Comparison of ENCODE assay signal across 8 mouse cellular contexts in the genomic region with DNA sequence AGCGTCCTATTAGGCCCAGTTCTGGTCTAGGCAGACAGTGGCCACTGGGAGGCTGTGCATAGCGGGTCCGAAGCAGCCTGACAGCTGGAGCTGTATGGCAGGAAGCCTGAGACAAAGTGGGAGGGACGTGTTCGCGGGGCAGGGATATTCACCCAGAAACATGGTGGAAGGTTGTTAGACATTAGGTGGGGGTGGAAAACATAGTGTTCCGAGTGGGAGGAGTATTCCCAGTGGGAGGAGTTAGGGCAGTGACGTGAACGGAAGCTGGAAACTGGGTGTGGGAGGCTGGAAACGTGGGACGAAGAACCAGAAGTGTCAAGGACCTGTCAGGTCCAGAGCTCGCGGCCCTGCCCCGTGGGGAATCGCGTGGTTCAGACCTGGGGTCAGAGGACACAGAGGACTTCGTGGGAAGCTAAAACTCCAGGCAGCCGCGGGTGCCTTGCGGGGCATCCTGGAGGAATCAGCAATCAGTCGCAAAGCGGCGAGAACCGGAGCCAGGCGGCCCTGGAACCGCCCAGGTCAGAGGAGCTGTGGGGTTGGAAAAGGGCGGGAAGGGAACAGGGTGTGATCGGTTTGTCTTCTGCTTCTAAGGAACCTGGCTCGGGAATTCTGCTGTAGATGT. TPM values are rescaled to one million over a fixed set of nuclear protein-coding genes. Genes with fewer than 3 reads are reported as not detected.
A peak's percentile ranks its signal among the peaks of the same experiment; 100 is the strongest.
DNase-seq lines count a peak whose midpoint lies in the region; ATAC-seq lines count a peak whose summit lies in the region.

A gene (plus strand): TSS at position 281 of the 622 bp plus-strand sequence.

- ATAC-seq in hindbrain, embryonic 13.5 days (ENCODE audit: low FRiP score), result peak; percentile 98

- H3K9ac ChIP-seq in hindbrain, embryonic 13.5 days, result peak within 1 kb of the TSS; percentile 80

- WGBS in hindbrain, embryonic 13.5 days, result under 1% methylated on average over 29 of the region's 29 CpGs

- H3K27ac ChIP-seq in hindbrain, embryonic 13.5 days, result peak within 1 kb of the TSS; percentile 92

- no peaks in the 10 kb centered on the region for H3K9me3 ChIP-seq in hindbrain, embryonic 13.5 days

- DNase-seq in WW6 (ENCODE audit: low read depth, low spot score), result peak; percentile 70
- peak; percentile 70 for DNase-seq in cerebellum, postnatal 36 days
- DNase-seq in frontal cortex, postnatal 25 days (ENCODE audit: low spot score in 2 of 2), result peak; percentile 41 to 64
- peak; percentile 60 for DNase-seq in layer of hippocampus, postnatal 25 days (ENCODE audit: extremely low spot score in 1 of 2, low spot score in 1 of 2)
- peak; percentile 88 for DNase-seq in lung, postnatal 14 days
- peak; percentile 57 for DNase-seq in retina, adult 2 months (ENCODE audit: low read depth, low spot score)
- DNase-seq in thymus, postnatal 25 days, result peak; percentile 47

- H3K4me2 ChIP-seq in hindbrain, embryonic 13.5 days, result peak within 1 kb of the TSS; percentile 63

- peak within 1 kb of the TSS; percentile 73 for H3K4me3 ChIP-seq in hindbrain, embryonic 13.5 days

- no peaks in the 10 kb centered on the region for H3K27me3 ChIP-seq in hindbrain, embryonic 13.5 days

- peaks cover 14% of the 10 kb centered on the region for H3K4me1 ChIP-seq in hindbrain, embryonic 13.5 days (replicated peaks)

- no peaks in the 10 kb centered on the region for H3K36me3 ChIP-seq in hindbrain, embryonic 13.5 days

RNA-seq across cellular contexts. Expression of the gene that starts here (rescaled TPM):
- polyA plus RNA-seq in hindbrain, embryonic 13.5 days (2015; fragmentation: Nextera tagmentation; extraction: Ambion mirVana), result 16.0 and 18.1 TPM in 2 replicates
- total RNA-seq in layer of hippocampus, postnatal 25 days (2021), result 10 to 100 TPM; 11.8 to 13.0 TPM

Comparison
In these comparisons a context has a peak if more than half of its experiments do, and no peak if none do; other contexts are left out.
1. Peak in every context shown above with its lines: DNase-seq, ATAC-seq, H3K4me3 ChIP-seq and H3K27ac ChIP-seq.